Mouse (Mus musculus) hindbrain, embryonic 11.5 days (tissue): ENCODE measurements around the gene Cd6. TPM values are rescaled to one million over a fixed set of nuclear protein-coding genes. Genes with fewer than 3 reads are reported as not detected.

Source experiments
- ATAC-seq: fragments of 200-750 bp; cut with Nextera tagmentation; 2 replicates; pipeline ENCODE4 v1.8.0; 2017; ENCODE audit warnings: mild to moderate bottlenecking, moderate TSS enrichment, moderate library complexity; ENCODE audit not compliant: low FRiP score
- DNase-seq: peaks from one replicate; pipeline ENCODE4 v3.0.0-alpha.2; 2015; ENCODE audit warnings: low spot score
- H3K27ac ChIP-seq: fragments of 300-500 bp; sonication (generic); 2 replicates; pipeline ENCODE4 v1.5.1; 2014; ENCODE audit warnings: mild to moderate bottlenecking, low read depth, low read length
- H3K27me3 ChIP-seq: fragments of 300-500 bp; sonication (generic); 2 replicates; pipeline ENCODE4 v1.6.1; 2014; ENCODE audit warnings: mild to moderate bottlenecking, low read length, moderate library complexity, mixed read lengths; ENCODE audit not compliant: control insufficient read depth, insufficient read depth
- H3K36me3 ChIP-seq: fragments of 300-500 bp; sonication (generic); 2 replicates; pipeline ENCODE4 v1.6.1; 2014; ENCODE audit warnings: mild to moderate bottlenecking, low read length, moderate library complexity, mixed read lengths; ENCODE audit not compliant: control insufficient read depth, insufficient read depth
- H3K4me1 ChIP-seq: fragments of 300-500 bp; sonication (generic); replicated peaks from 2 replicates; pipeline ENCODE4 v1.6.1; 2014; ENCODE audit warnings: low read length, mixed read lengths; ENCODE audit not compliant: control insufficient read depth, insufficient read depth
- H3K4me2 ChIP-seq: fragments of 300-500 bp; sonication (generic); replicated peaks from 2 replicates; pipeline ENCODE4 v1.6.1; 2014; ENCODE audit warnings: mild to moderate bottlenecking, low read depth, low read length
- H3K4me3 ChIP-seq: fragments of 300-500 bp; sonication (generic); 2 replicates; pipeline ENCODE4 v1.5.1; 2014; ENCODE audit warnings: low read depth, low read length
- H3K9ac ChIP-seq: fragments of 300-500 bp; sonication (generic); 2 replicates; pipeline ENCODE4 v1.6.1; 2014; ENCODE audit warnings: low read depth, low read length
- H3K9me3 ChIP-seq: fragments of 300-500 bp; sonication (generic); 2 replicates; pipeline ENCODE4 v1.6.1; 2016; ENCODE audit warnings: low read length; ENCODE audit not compliant: control insufficient read depth
- WGBS: fragments of 180-500 bp; shearing (Covaris S2); extraction: QIAGEN DNeasy Blood & Tissue Kit; methylation state at CpG from one replicate; pipeline ENCODE4 v1.1.7; 2014; 5-methylcytosine and 5-hydroxymethylcytosine counted together
- polyA plus RNA-seq: library from polyadenylated mRNA; unstranded; fragments of >200 nt; fragmentation: Nextera tagmentation; extraction: Ambion mirVana; gene quantifications from 2 replicates; pipeline ENCODE4 v1.2.1, GENCODE M21; 2014

The Cd6 gene
- polyA plus RNA-seq, 1 experiment from 2014 or later, result not detected

- H3K4me1 ChIP-seq, result no peaks in the 10 kb centered on the region
- H3K36me3 ChIP-seq, result no peaks in the 10 kb centered on the region
- no peak overlapping the region for H3K9ac ChIP-seq
- H3K27me3 ChIP-seq, result no peaks in the 10 kb centered on the region
- no peaks in the 10 kb centered on the region for H3K9me3 ChIP-seq
- H3K4me3 ChIP-seq, result no peak overlapping the region
- ATAC-seq (no peak), DNase-seq (no peak)
- H3K27ac ChIP-seq, result no peak overlapping the region
- 92% methylated on average over 17 of the region's 17 CpGs for WGBS
- no peak overlapping the region for H3K4me2 ChIP-seq
Observed at GRCm38 (mm10) chr19:10799155-10799554, 30.7 kb downstream of the Cd6 start.

GRCm38 (mm10) chr19:10798576-10798975, 31.3 kb downstream of the Cd6 start:
- H3K9me3 ChIP-seq, result no peaks in the 10 kb centered on the region
- WGBS, result 68% methylated on average over 10 of the region's 10 CpGs
- no peak for ATAC-seq

GRCm38 (mm10) chr19:10794916-10795315, 34.9 kb downstream of the Cd6 start:
- Histone ChIP-seq H3K36me3 (no peaks in the 10 kb centered on the region), H3K4me1 (no peaks in the 10 kb centered on the region), H3K9me3 (no peaks in the 10 kb centered on the region), H3K4me3 (no peak overlapping the region), H3K27me3 (no peaks in the 10 kb centered on the region), H3K9ac (no peak overlapping the region), H3K4me2 (no peak overlapping the region), H3K27ac (no peak overlapping the region)
- ATAC-seq (no peak), DNase-seq (no peak)
- WGBS, result 97% methylated on average over 1 of the region's 1 CpGs

More at GRCm38 (mm10) chr19:10798576-10798975, 31.3 kb downstream of the Cd6 start:
- no peak overlapping the region for H3K4me2 ChIP-seq
- H3K4me1 ChIP-seq, result no peaks in the 10 kb centered on the region
- no peak overlapping the region for H3K4me3 ChIP-seq
- H3K27me3 ChIP-seq, result no peaks in the 10 kb centered on the region
- no peak overlapping the region for H3K27ac ChIP-seq
- DNase-seq, result no peak
- H3K36me3 ChIP-seq, result no peaks in the 10 kb centered on the region
- H3K9ac ChIP-seq, result no peak overlapping the region

- H3K9me3 ChIP-seq, result no peaks in the 10 kb centered on the region
- no peak overlapping the region for H3K27ac ChIP-seq
- 48% methylated on average over 3 of the region's 3 CpGs for WGBS
- no peaks in the 10 kb centered on the region for H3K27me3 ChIP-seq
- DNase-seq, result no peak
- no peak overlapping the region for H3K9ac ChIP-seq
- H3K36me3 ChIP-seq, result no peaks in the 10 kb centered on the region
- 0 out of 2 replicates have a peak, but pooled peaks cover 2% of the 10 kb centered on the region for H3K4me1 ChIP-seq
- H3K4me3 ChIP-seq, result no peak overlapping the region
- no peak overlapping the region for H3K4me2 ChIP-seq
- no peak for ATAC-seq
Observed at GRCm38 (mm10) chr19:10793044-10793443, 36.8 kb downstream of the Cd6 start.

- 79% methylated on average over 9 of the region's 9 CpGs for WGBS
- 0 out of 2 replicates have a peak, but pooled peaks cover 2% of the 10 kb centered on the region for H3K4me1 ChIP-seq
- H3K9me3 ChIP-seq, result no peaks in the 10 kb centered on the region
- H3K9ac ChIP-seq, result no peak overlapping the region
- H3K27ac ChIP-seq, result no peak overlapping the region
- ATAC-seq, result no peak
- no peaks in the 10 kb centered on the region for H3K36me3 ChIP-seq
- no peak for DNase-seq
- H3K4me2 ChIP-seq, result no peak overlapping the region
- H3K27me3 ChIP-seq, result no peaks in the 10 kb centered on the region
- H3K4me3 ChIP-seq, result no peak overlapping the region
Observed at GRCm38 (mm10) chr19:10790323-10790722, 39.5 kb downstream of the Cd6 start.

GRCm38 (mm10) chr19:10788242-10788641, 41.6 kb downstream of the Cd6 start:
- no peaks in the 10 kb centered on the region for H3K27me3 ChIP-seq
- no peaks in the 10 kb centered on the region for H3K36me3 ChIP-seq
- no peak overlapping the region for H3K4me2 ChIP-seq
- no peak for ATAC-seq
- H3K4me1 ChIP-seq, result 0 out of 2 replicates have a peak, but pooled peaks cover 2% of the 10 kb centered on the region
- whole genome bisulfite sequencing, result 78% methylated on average over 9 of the region's 9 CpGs
- H3K9ac ChIP-seq, result no peak overlapping the region
- H3K4me3 ChIP-seq, result no peak overlapping the region
- H3K27ac ChIP-seq, result no peak overlapping the region
- no peaks in the 10 kb centered on the region for H3K9me3 ChIP-seq
- DNase-seq, result no peak

- ATAC-seq, result no peak
- Histone ChIP-seq H3K4me1 (0 out of 2 replicates have a peak, but pooled peaks cover 2% of the 10 kb centered on the region), H3K36me3 (no peaks in the 10 kb centered on the region), H3K27me3 (no peaks in the 10 kb centered on the region), H3K4me2 (no peak overlapping the region), H3K4me3 (no peak overlapping the region), H3K9me3 (no peaks in the 10 kb centered on the region), H3K9ac (no peak overlapping the region), H3K27ac (no peak overlapping the region)
- no peak for DNase-seq
- 82% methylated on average over 4 of the region's 4 CpGs for WGBS
Observed at GRCm38 (mm10) chr19:10787406-10787805, 42.5 kb downstream of the Cd6 start.

- Histone ChIP-seq H3K27me3 (no peaks in the 10 kb centered on the region), H3K4me3 (no peak overlapping the region)
- ATAC-seq, result no peak
Observed at GRCm38 (mm10) chr19:10786753-10787152, 43.1 kb downstream of the Cd6 start.

GRCm38 (mm10) chr19:10784796-10785459, 44.9 kb downstream of the Cd6 start:
- DNase-seq (no peak), ATAC-seq (no peak)
- no peaks in the 10 kb centered on the region for H3K9me3 ChIP-seq
- H3K4me2 ChIP-seq, result no peak overlapping the region
- no peaks in the 10 kb centered on the region for H3K27me3 ChIP-seq
- no peak overlapping the region for H3K9ac ChIP-seq
- H3K4me3 ChIP-seq, result no peak overlapping the region
- H3K36me3 ChIP-seq, result no peaks in the 10 kb centered on the region
- 0 out of 2 replicates have a peak, but pooled peaks cover 2% of the 10 kb centered on the region for H3K4me1 ChIP-seq
- whole genome bisulfite sequencing, result 83% methylated on average over 10 of the region's 10 CpGs
- no peak overlapping the region for H3K27ac ChIP-seq

More at GRCm38 (mm10) chr19:10786753-10787152, 43.1 kb downstream of the Cd6 start:
- Histone ChIP-seq H3K4me1 (0 out of 2 replicates have a peak, but pooled peaks cover 2% of the 10 kb centered on the region), H3K36me3 (no peaks in the 10 kb centered on the region), H3K9me3 (no peaks in the 10 kb centered on the region), H3K27ac (no peak overlapping the region), H3K9ac (no peak overlapping the region), H3K4me2 (no peak overlapping the region)
- DNase-seq, result no peak
- 90% methylated on average over 6 of the region's 6 CpGs for WGBS
